Mouse (Mus musculus) leukemia stem cell, adult 10-12 weeks (primary cell): Measurements from ENCODE around the gene Hdlbp. TPM values are rescaled to one million over a fixed set of nuclear protein-coding genes. Genes with fewer than 3 reads are reported as not detected.

Experiments
- polyA plus RNA-seq: library from polyadenylated mRNA; stranded (reverse); fragments of >175 nt; gene quantifications from 2 replicates; pipeline ENCODE4 v1.2.3, GENCODE M21; 2012; ENCODE audit warnings: low replicate concordance

Gene Hdlbp
- polyA plus RNA-seq, result 15.3 and 48.8 TPM in 2 replicates

GRCm38 (mm10) chr1:93478586-93479475 lies at the start of gene Hdlbp:
Hdlbp (minus strand) TSS chr1:93478815.

GRCm38 (mm10) chr1:93511585-93512350 lies 33.2 kb upstream of the Hdlbp start, which contains the start of gene Farp2:
Farp2 (plus strand) TSS chr1:93512079.

GRCm38 (mm10) chr1:93373665-93374064 lies 105.0 kb downstream of the Hdlbp start, which contains the start of gene Ano7:
Ano7 (plus strand) TSS chr1:93373930.

Other genes with a start within 250 kb of the Hdlbp start
- gene Sned1, start 243.0 kb downstream of the Hdlbp start, polyA plus RNA-seq, result 0.12 and 0.56 TPM in 2 replicates
- gene Mterf4, start 172.9 kb downstream of the Hdlbp start, polyA plus RNA-seq, result 1.8 and 5.3 TPM in 2 replicates
- 0.92 and 7.7 TPM in 2 replicates for gene Ppp1r7, start 136.0 kb downstream of the Hdlbp start, polyA plus RNA-seq
- 1.8 and 6.4 TPM in 2 replicates for gene Pask, start 135.3 kb downstream of the Hdlbp start, polyA plus RNA-seq
- not detected in 2 replicates for gene Ano7, start 104.9 kb downstream of the Hdlbp start, polyA plus RNA-seq
- gene Farp2, start 33.3 kb upstream of the Hdlbp start, polyA plus RNA-seq, result 0.42 and 1.0 TPM in 2 replicates
- 11.6 and 13.2 TPM in 2 replicates for gene Stk25, start 179.8 kb upstream of the Hdlbp start, polyA plus RNA-seq
- 4.8 and 8.8 TPM in 2 replicates for gene Bok, start 206.8 kb upstream of the Hdlbp start, polyA plus RNA-seq